ENCODE assay signal across 20 mouse cellular contexts in the genomic region with DNA sequence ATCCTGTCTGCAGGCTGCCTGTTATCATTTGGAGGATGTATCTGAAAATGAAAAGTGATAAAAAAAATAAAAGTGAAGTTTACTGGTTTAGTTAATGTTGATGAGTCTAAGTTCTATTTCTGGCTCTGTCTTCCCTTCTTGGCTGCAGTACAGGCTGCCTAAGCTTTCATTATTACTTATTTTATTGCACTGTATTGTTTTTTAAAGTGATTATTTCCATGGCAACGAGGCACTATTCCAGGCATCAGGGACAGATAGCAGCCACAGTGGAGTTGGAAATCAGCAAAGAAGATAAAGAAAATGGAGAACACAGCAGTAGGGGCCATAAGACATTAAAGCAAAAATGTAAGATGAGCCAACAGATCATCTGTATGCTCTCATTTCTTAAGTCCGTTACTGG.
DNase-seq lines count a peak whose midpoint lies in the region; ATAC-seq lines count a peak whose summit lies in the region.
"Had no signal": no experiment of that assay in that cellular context is flagged by ENCODE, and none has a peak within 500 bp of the region (broad histone marks: within the 10 kb centered on the region; RNA-seq: fewer than 3 reads in every experiment).

No protein-coding gene starts in this region.

- no peak overlapping the region for H3K4me3 ChIP-seq in forebrain, embryonic 16.5 days (replicated peaks; ENCODE audit: low read length)
- H3K4me3 ChIP-seq in forebrain, embryonic 13.5 days = no peak overlapping the region
- no peak overlapping the region for H3K4me3 ChIP-seq in lung, embryonic 16.5 days (ENCODE audit: low read length)
- H3K4me3 ChIP-seq: heart, adult 2 months; hindbrain, embryonic 15.5 days; liver, embryonic 15.5 days; neural tube, embryonic 12.5 days; stomach, embryonic 15.5 days had no signal

- H3K27ac ChIP-seq in forebrain, embryonic 16.5 days (ENCODE audit: low read length) = no peak overlapping the region
- H3K27ac ChIP-seq in forebrain, embryonic 13.5 days = no peak overlapping the region
- H3K27ac ChIP-seq in lung, embryonic 16.5 days (ENCODE audit: low read length) = no peak overlapping the region
- H3K27ac ChIP-seq: heart, adult 2 months; hindbrain, embryonic 15.5 days; liver, embryonic 15.5 days; neural tube, embryonic 12.5 days; stomach, embryonic 15.5 days had no signal

- H3K27me3 ChIP-seq in forebrain, embryonic 16.5 days (replicated peaks; ENCODE audit: control insufficient read depth, insufficient read depth, low read length) = no peaks in the 10 kb centered on the region
- no peaks in the 10 kb centered on the region for H3K27me3 ChIP-seq in forebrain, embryonic 13.5 days
- H3K27me3 ChIP-seq in lung, embryonic 16.5 days (ENCODE audit: control insufficient read depth, insufficient read depth, low read depth, low read length) = no peaks in the 10 kb centered on the region
- H3K27me3 ChIP-seq: hindbrain, embryonic 15.5 days; liver, embryonic 15.5 days; neural tube, embryonic 12.5 days; stomach, embryonic 15.5 days had no signal

- ATAC-seq in forebrain, embryonic 16.5 days = 0 out of 2 replicates have a peak, but pooled peaks have one; percentile 50
- ATAC-seq in forebrain, embryonic 13.5 days = no peak
- ATAC-seq in lung, embryonic 16.5 days (ENCODE audit: low read depth) = peak; percentile 75
- ATAC-seq: midbrain, embryonic 16.5 days; Patski had no signal

- peak; percentile 1 to 4 for DNase-seq in kidney, postnatal 36 days
- DNase-seq in kidney, adult 8-10 months = no peak
- no peak for DNase-seq in lung, postnatal 14 days
- DNase-seq in brain, embryonic 18.5 days (ENCODE audit: low read depth, low spot score) = peak; percentile 34
- no peak for DNase-seq in embryo, embryonic 10 days (ENCODE audit: low spot score)
- DNase-seq: B cell, adult 2 months; cerebellum, adult 8-10 months; gastrocnemius, postnatal 10 days; heart, adult 2 months; spleen, adult 18-20 months; thymus, postnatal 14 days had no signal

- no peaks in the 10 kb centered on the region for H3K9me3 ChIP-seq in forebrain, embryonic 16.5 days (ENCODE audit: control insufficient read depth, low read length)
- no peaks in the 10 kb centered on the region for H3K9me3 ChIP-seq in forebrain, embryonic 13.5 days (replicated peaks)
- H3K9me3 ChIP-seq in lung, embryonic 16.5 days (ENCODE audit: control insufficient read depth, low read length) = no peaks in the 10 kb centered on the region
- H3K9me3 ChIP-seq: hindbrain, embryonic 15.5 days; liver, embryonic 15.5 days; neural tube, embryonic 12.5 days; stomach, embryonic 15.5 days had no signal

- 71% methylated on average over 2 of the region's 2 CpGs for WGBS in forebrain, embryonic 16.5 days
- 87% methylated on average over 2 of the region's 2 CpGs for WGBS in forebrain, embryonic 13.5 days
- WGBS in lung, embryonic 16.5 days = 39% methylated on average over 2 of the region's 2 CpGs

- H3K36me3 ChIP-seq in forebrain, embryonic 16.5 days (ENCODE audit: control insufficient read depth, insufficient read depth) = no peaks in the 10 kb centered on the region
- no peaks in the 10 kb centered on the region for H3K36me3 ChIP-seq in forebrain, embryonic 13.5 days (ENCODE audit: poor library complexity, severe bottlenecking)
- H3K36me3 ChIP-seq in lung, embryonic 16.5 days (ENCODE audit: control insufficient read depth, insufficient read depth, low read length) = no peaks in the 10 kb centered on the region
- H3K36me3 ChIP-seq: hindbrain, embryonic 15.5 days; liver, embryonic 15.5 days; neural tube, embryonic 12.5 days; stomach, embryonic 15.5 days had no signal

- peaks cover 8% of the 10 kb centered on the region for H3K4me1 ChIP-seq in forebrain, embryonic 16.5 days (replicated peaks; ENCODE audit: control insufficient read depth, insufficient read depth, low read length)
- no peaks in the 10 kb centered on the region for H3K4me1 ChIP-seq in forebrain, embryonic 13.5 days
- H3K4me1 ChIP-seq in lung, embryonic 16.5 days (replicated peaks; ENCODE audit: control insufficient read depth, insufficient read depth, low read length) = no peaks in the 10 kb centered on the region
- H3K4me1 ChIP-seq: liver, embryonic 15.5 days; neural tube, embryonic 12.5 days; stomach, embryonic 15.5 days had no signal

- H3K4me2 ChIP-seq in forebrain, embryonic 16.5 days (ENCODE audit: low read length) = no peak overlapping the region
- no peak overlapping the region for H3K4me2 ChIP-seq in forebrain, embryonic 13.5 days
- no peak overlapping the region for H3K4me2 ChIP-seq in lung, embryonic 16.5 days (ENCODE audit: low read depth, low read length)
- H3K4me2 ChIP-seq: hindbrain, embryonic 15.5 days; liver, embryonic 15.5 days; neural tube, embryonic 12.5 days; stomach, embryonic 15.5 days had no signal

- no peak overlapping the region for H3K9ac ChIP-seq in forebrain, embryonic 16.5 days (replicated peaks; ENCODE audit: low read depth, low read length)
- no peak overlapping the region for H3K9ac ChIP-seq in forebrain, embryonic 13.5 days
- H3K9ac ChIP-seq in lung, embryonic 16.5 days (ENCODE audit: low read length) = no peak overlapping the region
- H3K9ac ChIP-seq: hindbrain, embryonic 15.5 days; liver, embryonic 15.5 days; neural tube, embryonic 12.5 days; stomach, embryonic 15.5 days had no signal

Comparison
In these comparisons a context has a peak if more than half of its experiments do, and no peak if none do; other contexts are left out.
1. DNase-seq: peak in kidney, postnatal 36 days (2 of 2) and brain, embryonic 18.5 days (single experiment); none in kidney, adult 8-10 months (0 of 2), lung, postnatal 14 days (single experiment) and embryo, embryonic 10 days (single experiment).